In genomic region chr3:79039666-79040450, GRCm38 (mm10) we compare ENCODE assay signal across 12 mouse cellular contexts.
DNase-seq lines count a peak whose midpoint lies in the region; ATAC-seq and TF ChIP-seq lines count a peak whose summit lies in the region.
"Had no signal": no experiment of that assay in that cellular context is flagged by ENCODE, and none has a peak within 500 bp of the region (broad histone marks: within the 10 kb centered on the region; RNA-seq: fewer than 3 reads in every experiment).

No protein-coding gene starts in this region.

- peak; percentile 31 to 60; a peak in 3 of 4 replicates for TF ChIP-seq EP300 in MEL (IDR thresholded peaks at IDR 0.05; ENCODE audit: low read depth in 1 of 2, low read length in 2 of 2)

- H3K27ac ChIP-seq in kidney, postnatal 0 days, result no peak overlapping the region
- H3K27ac ChIP-seq in MEL (ENCODE audit: control insufficient read depth, low read depth, low read length), result no peak overlapping the region
- H3K27ac ChIP-seq in heart, embryonic 16.5 days (ENCODE audit: low read length), result no peak overlapping the region
- H3K27ac ChIP-seq: hindbrain, embryonic 13.5 days; limb, embryonic 15.5 days had no signal

- TF ChIP-seq POLR2A in MEL (IDR thresholded peaks at IDR 0.05; ENCODE audit: control insufficient read depth in 1 of 2, insufficient read depth in 1 of 2, low read depth in 1 of 2, low read length in 2 of 2, poor library complexity in 1 of 2), result no peak

- TF ChIP-seq CTCF in kidney, postnatal 0 days (IDR thresholded peaks at IDR 0.05; ENCODE audit: low read depth), result no peak
- TF ChIP-seq CTCF in MEL (IDR thresholded peaks at IDR 0.05 in 2 of 3, conservative IDR thresholded peaks at IDR 0.05 in 1 of 3; ENCODE audit: control insufficient read depth in 1 of 3, insufficient read depth in 1 of 3, low read depth in 2 of 3, low read length in 3 of 3, poor library complexity in 1 of 3, severe bottlenecking in 1 of 3), result no peak

- no peak overlapping the region for H3K9ac ChIP-seq in kidney, postnatal 0 days (ENCODE audit: low read depth, low read length)
- no peak overlapping the region for H3K9ac ChIP-seq in MEL (ENCODE audit: control insufficient read depth, low read depth, low read length, poor library complexity, severe bottlenecking)
- H3K9ac ChIP-seq in heart, embryonic 16.5 days (ENCODE audit: low read length), result no peak overlapping the region
- H3K9ac ChIP-seq: hindbrain, embryonic 13.5 days; limb, embryonic 15.5 days had no signal

- no peak overlapping the region for H3K4me2 ChIP-seq in kidney, postnatal 0 days (ENCODE audit: low read length)
- H3K4me2 ChIP-seq in heart, embryonic 16.5 days (ENCODE audit: low read depth, low read length), result no peak overlapping the region
- H3K4me2 ChIP-seq: hindbrain, embryonic 13.5 days; limb, embryonic 15.5 days had no signal

- H3K4me1 ChIP-seq in kidney, postnatal 0 days (replicated peaks; ENCODE audit: insufficient read depth, low read length), result no peaks in the 10 kb centered on the region
- peaks cover 0 to 4% of the 10 kb centered on the region in 2 experiments; a peak in 2 of 4 replicates for H3K4me1 ChIP-seq in MEL (ENCODE audit: control insufficient read depth in 1 of 2, insufficient read depth in 2 of 2, low read length in 2 of 2)
- 0 out of 2 replicates have a peak, but pooled peaks cover 2% of the 10 kb centered on the region for H3K4me1 ChIP-seq in heart, embryonic 16.5 days (ENCODE audit: control insufficient read depth, insufficient read depth, low read length)
- H3K4me1 ChIP-seq: hindbrain, embryonic 13.5 days; limb, embryonic 15.5 days had no signal

- DNase-seq in kidney, postnatal 0 days (ENCODE audit: low spot score), result peak; percentile 42
- no peak for DNase-seq in kidney, adult 9 months
- peak; percentile 66 for DNase-seq in MEL (ENCODE audit: low read depth, low spot score)
- DNase-seq in lung, postnatal 36 days, result peak; percentile 55
- no peak for DNase-seq in adrenal gland, adult (ENCODE audit: inconsistent age in 2 of 2, low spot score in 1 of 2)
- no peak for DNase-seq in layer of hippocampus, postnatal 10 days (ENCODE audit: low spot score in 2 of 2)
- no peak for DNase-seq in retina, postnatal 1 day
- DNase-seq: cerebellum, postnatal 10 days; right cerebral cortex, postnatal 14 days had no signal

- ATAC-seq in kidney, postnatal 0 days (replicated peaks; ENCODE audit: low FRiP score, low read depth), result no peak
- ATAC-seq in heart, embryonic 16.5 days (replicated peaks; ENCODE audit: extremely low read depth, insufficient read depth, low FRiP score), result peak; percentile 45; the same call in 1 of the 2 replicates

- H3K36me3 ChIP-seq in kidney, postnatal 0 days (ENCODE audit: insufficient read depth, low read length), result no peaks in the 10 kb centered on the region
- peaks cover 0 to 8% of the 10 kb centered on the region in 2 experiments; a peak in 2 of 4 replicates for H3K36me3 ChIP-seq in MEL (ENCODE audit: control insufficient read depth in 1 of 2, insufficient read depth in 2 of 2, low read length in 2 of 2)
- H3K36me3 ChIP-seq in heart, embryonic 16.5 days (ENCODE audit: control insufficient read depth, insufficient read depth), result no peaks in the 10 kb centered on the region
- H3K36me3 ChIP-seq: hindbrain, embryonic 13.5 days; limb, embryonic 15.5 days had no signal

- no peak for TF ChIP-seq RAD21 in MEL (IDR thresholded peaks at IDR 0.05; ENCODE audit: low read depth, low read length)

- 54% methylated on average over 2 of the region's 2 CpGs for WGBS in kidney, postnatal 0 days
- WGBS in heart, embryonic 16.5 days, result 54% methylated on average over 2 of the region's 2 CpGs

- H3K9me3 ChIP-seq in kidney, postnatal 0 days (replicated peaks; ENCODE audit: low read length), result no peaks in the 10 kb centered on the region
- no peaks in the 10 kb centered on the region for H3K9me3 ChIP-seq in MEL (replicated peaks; ENCODE audit: insufficient read depth, low read length)
- no peaks in the 10 kb centered on the region for H3K9me3 ChIP-seq in heart, embryonic 16.5 days (replicated peaks; ENCODE audit: control insufficient read depth, low read length)
- H3K9me3 ChIP-seq: hindbrain, embryonic 13.5 days; limb, embryonic 15.5 days had no signal

- no peaks in the 10 kb centered on the region for H3K79me2 ChIP-seq in MEL (ENCODE audit: control insufficient read depth, insufficient read depth, low read length, poor library complexity)

- no peak overlapping the region for H3K4me3 ChIP-seq in kidney, postnatal 0 days (replicated peaks; ENCODE audit: low read depth, low read length)
- H3K4me3 ChIP-seq in MEL (ENCODE audit: control insufficient read depth in 1 of 2, insufficient read depth in 1 of 2, low read depth in 2 of 2, low read length in 2 of 2), result no peak overlapping the region
- H3K4me3 ChIP-seq in heart, embryonic 16.5 days (ENCODE audit: low read length), result no peak overlapping the region
- H3K4me3 ChIP-seq: hindbrain, embryonic 13.5 days; limb, embryonic 15.5 days had no signal

- no peaks in the 10 kb centered on the region for H3K27me3 ChIP-seq in kidney, postnatal 0 days (ENCODE audit: insufficient read depth, low read length)
- no peaks in the 10 kb centered on the region for H3K27me3 ChIP-seq in MEL (ENCODE audit: control insufficient read depth in 1 of 2, insufficient read depth in 2 of 2, low read length in 2 of 2)
- no peaks in the 10 kb centered on the region for H3K27me3 ChIP-seq in heart, embryonic 16.5 days (ENCODE audit: control insufficient read depth, insufficient read depth, low read length)
- H3K27me3 ChIP-seq: hindbrain, embryonic 13.5 days; limb, embryonic 15.5 days had no signal

TF ChIP-seq in MEL, 35 proteins besides CTCF, POLR2A, EP300 and RAD21:
- no peak for TF ChIP-seq GABPA (IDR thresholded peaks at IDR 0.05; ENCODE audit: low read depth, low read length)
- no peak for TF ChIP-seq CHD1 (IDR thresholded peaks at IDR 0.05; ENCODE audit: low read depth, low read length)
- peak; percentile 98 for TF ChIP-seq RCOR1 (IDR thresholded peaks at IDR 0.05; ENCODE audit: low read depth, low read length)
- 0 out of 2 replicates have a peak, but pooled peaks have one; percentile 29 for TF ChIP-seq TCF12 (IDR thresholded peaks at IDR 0.05; ENCODE audit: low read depth, low read length)
- no peak for TF ChIP-seq USF2 (IDR thresholded peaks at IDR 0.05; ENCODE audit: borderline replicate concordance in 1 of 2, insufficient read depth in 1 of 2, low read depth in 1 of 2, low read length in 2 of 2)
- TF ChIP-seq TAL1 (IDR thresholded peaks at IDR 0.05; ENCODE audit: low read length), result no peak
- peak; percentile 40; the same call in 1 of the 2 replicates for TF ChIP-seq MXI1 (IDR thresholded peaks at IDR 0.05; ENCODE audit: low read depth, low read length)
- TF ChIP-seq GATA1 (IDR thresholded peaks at IDR 0.05; ENCODE audit: low read depth, low read length), result peak; percentile 36; the same call in 1 of the 2 replicates
- TF ChIP-seq HCFC1 (IDR thresholded peaks at IDR 0.05; ENCODE audit: low read depth, low read length), result no peak
- TF ChIP-seq ELF1 (IDR thresholded peaks at IDR 0.05; ENCODE audit: low read depth, low read length), result no peak
- TF ChIP-seq MAX (IDR thresholded peaks at IDR 0.05; ENCODE audit: low read length), result no peak
- no peak for TF ChIP-seq MYB (IDR thresholded peaks at IDR 0.05; ENCODE audit: low read depth, low read length)
- no peak for TF ChIP-seq MAZ (IDR thresholded peaks at IDR 0.05; ENCODE audit: low read depth, low read length)
- TF ChIP-seq ETS1 (IDR thresholded peaks at IDR 0.05; ENCODE audit: low read depth, low read length), result peak; percentile 65
- no peak for TF ChIP-seq UBTF (IDR thresholded peaks at IDR 0.05; ENCODE audit: borderline replicate concordance, insufficient read depth, low read depth, low read length)
- no peak for TF ChIP-seq JUND (IDR thresholded peaks at IDR 0.05; ENCODE audit: low read depth, low read length)
- TF ChIP-seq CHD2 (IDR thresholded peaks at IDR 0.05; ENCODE audit: low read length), result no peak

Comparison
In these comparisons a context has a peak if more than half of its experiments do, and no peak if none do; other contexts are left out.
1. DNase-seq: peak in kidney, postnatal 0 days (single experiment), MEL (single experiment) and lung, postnatal 36 days (single experiment); none in kidney, adult 9 months (single experiment), adrenal gland, adult (0 of 2), layer of hippocampus, postnatal 10 days (0 of 2) and retina, postnatal 1 day (single experiment).